Mouse (Mus musculus) MEL (cell line): ENCODE measurements around the gene Adap1.

Experiments
- CTCF ChIP-seq, 3 experiments: IDR thresholded peaks in 2 of 3; conservative IDR thresholded peaks in 1 of 3; 2 replicates each; pipeline ENCODE4 v1.5.1; 2011 to 2012; ENCODE audit warnings: low read length in 3 of 3, low read depth in 2 of 3, mild to moderate bottlenecking in 2 of 3, improper control_type of control experiment in 1 of 3, inconsistent platforms in 1 of 3, mixed read lengths in 1 of 3, moderate library complexity in 1 of 3; ENCODE audit not compliant: control insufficient read depth in 1 of 3, insufficient read depth in 1 of 3, poor library complexity in 1 of 3, severe bottlenecking in 1 of 3
- HCFC1 ChIP-seq: IDR thresholded peaks from 2 replicates; pipeline ENCODE4 v1.6.1; 2012; ENCODE audit warnings: low read depth, mild to moderate bottlenecking, inconsistent platforms, low read length, improper control_type of control experiment, moderate library complexity
- RAD21 ChIP-seq: IDR thresholded peaks from 2 replicates; pipeline ENCODE4 v1.6.1; 2011; ENCODE audit warnings: mild to moderate bottlenecking, low read depth, low read length, improper control_type of control experiment
- USF1 ChIP-seq: IDR thresholded peaks from 2 replicates; pipeline ENCODE4 v1.6.1; 2014; ENCODE audit warnings: low read depth, mild to moderate bottlenecking, inconsistent platforms, low read length, improper control_type of control experiment, moderate library complexity
- ZMIZ1 ChIP-seq: IDR thresholded peaks from 2 replicates; pipeline ENCODE4 v1.6.1; 2012; ENCODE audit warnings: low read depth, mild to moderate bottlenecking, inconsistent platforms, low read length, improper control_type of control experiment, moderate library complexity

DNA sequence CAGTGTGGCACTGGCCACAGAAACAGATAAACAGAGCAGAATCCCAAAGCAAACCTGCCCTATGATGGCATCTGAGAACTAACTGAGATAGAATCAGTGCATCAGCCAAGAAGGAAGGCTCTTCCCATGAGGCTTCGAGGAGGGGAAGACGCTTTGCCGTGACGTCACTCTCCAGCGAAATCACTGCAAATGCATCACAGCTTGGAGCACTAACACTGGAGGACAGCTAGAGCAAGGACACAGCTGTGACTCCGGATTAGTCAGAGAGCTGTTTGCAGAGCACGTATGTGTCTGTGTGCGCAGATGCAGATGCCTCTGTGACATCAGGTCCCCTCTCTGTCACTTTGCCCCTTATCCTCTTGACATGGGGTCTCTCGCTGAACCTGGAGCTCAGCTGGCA, 13.6 kb downstream of the Adap1 start:
- TF ChIP-seq CTCF (IDR thresholded peaks at IDR 0.05 in 2 of 3, conservative IDR thresholded peaks at IDR 0.05 in 1 of 3; ENCODE audit: control insufficient read depth in 1 of 3, insufficient read depth in 1 of 3, low read depth in 2 of 3, low read length in 3 of 3, poor library complexity in 1 of 3, severe bottlenecking in 1 of 3) = no peak
- no peak for TF ChIP-seq USF1
- no peak for TF ChIP-seq HCFC1
- TF ChIP-seq RAD21 = no peak
- no peak for TF ChIP-seq ZMIZ1
